In the genomic region with DNA sequence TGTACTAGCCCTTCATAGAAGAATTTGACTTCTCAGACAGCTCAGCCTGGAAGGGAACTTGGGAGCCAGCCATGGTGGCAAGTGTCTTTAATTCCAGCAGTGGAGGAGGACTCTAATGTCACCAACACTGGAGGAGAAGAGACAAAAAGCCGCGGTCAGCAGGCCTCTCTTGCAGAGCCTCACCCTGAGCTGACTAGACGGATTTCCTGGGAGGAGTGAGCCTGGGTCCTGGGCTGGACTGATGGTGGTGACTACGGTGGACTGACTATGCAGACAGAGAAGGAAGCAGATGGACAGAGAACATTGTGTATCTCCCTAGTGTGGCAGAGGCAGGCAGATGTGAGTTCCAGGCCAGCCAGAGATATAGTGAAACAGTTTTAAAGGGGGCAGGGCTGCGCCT, we compare ENCODE assay signal across 11 mouse cellular contexts. TPM values are rescaled to one million over a fixed set of nuclear protein-coding genes. Genes with fewer than 3 reads are reported as not detected.
DNase-seq lines count a peak whose midpoint lies in the region; ATAC-seq and TF ChIP-seq lines count a peak whose summit lies in the region.
"Had no signal": no experiment of that assay in that cellular context is flagged by ENCODE, and none has a peak within 500 bp of the region (broad histone marks: within the 10 kb centered on the region; RNA-seq: fewer than 3 reads in every experiment).

No protein-coding gene starts in this region.

- TF ChIP-seq POLR2A in heart, adult 2 months (IDR thresholded peaks at IDR 0.05; ENCODE audit: insufficient read depth, low read depth, low read length) = peak; percentile 44
- no peak for TF ChIP-seq POLR2A in thymus, adult 2 months (IDR thresholded peaks at IDR 0.05; ENCODE audit: control insufficient read depth, extremely low read depth, insufficient read depth, low read length, poor library complexity)

- no peak overlapping the region for H3K9ac ChIP-seq in heart, adult 2 months (ENCODE audit: low read depth, low read length)
- H3K9ac ChIP-seq in heart, embryonic 12.5 days = no peak overlapping the region
- no peak overlapping the region for H3K9ac ChIP-seq in liver, embryonic 15.5 days
- no peak overlapping the region for H3K9ac ChIP-seq in stomach, embryonic 16.5 days (ENCODE audit: low read length)
- H3K9ac ChIP-seq: hindbrain, embryonic 15.5 days had no signal

- no peaks in the 10 kb centered on the region for H3K36me3 ChIP-seq in heart, adult 2 months (ENCODE audit: control insufficient read depth, insufficient read depth, low read length)
- peaks cover 10% of the 10 kb centered on the region for H3K36me3 ChIP-seq in heart, embryonic 12.5 days
- no peaks in the 10 kb centered on the region for H3K36me3 ChIP-seq in thymus, adult 2 months (ENCODE audit: control insufficient read depth, insufficient read depth, low read length)
- no peaks in the 10 kb centered on the region for H3K36me3 ChIP-seq in liver, embryonic 15.5 days (replicated peaks)
- H3K36me3 ChIP-seq in stomach, embryonic 16.5 days (ENCODE audit: control insufficient read depth, insufficient read depth, low read length) = no peaks in the 10 kb centered on the region

- no peaks in the 10 kb centered on the region for H3K79me2 ChIP-seq in heart, adult 2 months (replicated peaks; ENCODE audit: control insufficient read depth, insufficient read depth, low read length)

- H3K4me1 ChIP-seq in heart, adult 2 months (ENCODE audit: control insufficient read depth, insufficient read depth, low read length) = peaks cover 13% of the 10 kb centered on the region
- H3K4me1 ChIP-seq in heart, embryonic 12.5 days (replicated peaks) = peaks cover 66% of the 10 kb centered on the region
- peaks cover 76% of the 10 kb centered on the region for H3K4me1 ChIP-seq in thymus, adult 2 months (replicated peaks; ENCODE audit: control insufficient read depth, insufficient read depth, low read length)
- peaks cover 41% of the 10 kb centered on the region for H3K4me1 ChIP-seq in liver, embryonic 15.5 days (replicated peaks)
- H3K4me1 ChIP-seq in stomach, embryonic 16.5 days (ENCODE audit: control insufficient read depth, insufficient read depth, low read length) = peaks cover 26% of the 10 kb centered on the region

- ATAC-seq in heart, embryonic 12.5 days (ENCODE audit: insufficient number of reproducible peaks, low FRiP score) = no peak
- peak; percentile 23; the same call in 1 of the 2 replicates for ATAC-seq in liver, embryonic 15.5 days (ENCODE audit: insufficient read depth)
- no peak for ATAC-seq in stomach, embryonic 16.5 days (ENCODE audit: insufficient read depth, low FRiP score)
- ATAC-seq: forebrain, embryonic 16.5 days had no signal

- 35% methylated on average over 5 of the region's 5 CpGs for WGBS in heart, adult 2 months
- WGBS in heart, embryonic 12.5 days = 68% methylated on average over 5 of the region's 5 CpGs
- 77% methylated on average over 5 of the region's 5 CpGs for WGBS in thymus, adult 2 months
- WGBS in liver, embryonic 15.5 days (ENCODE audit: insufficient replicate concordance) = 20% methylated on average over 5 of the region's 5 CpGs
- 72% methylated on average over 5 of the region's 5 CpGs for WGBS in stomach, embryonic 16.5 days

- intact Hi-C loops in heart, adult 2 months (cut with DNase I) = loop anchor here (5.0 kb wide), 1 partner anchor 49 kb away; the partner anchor contains the start of gene Gtf2ird2

- no peak overlapping the region for H3K4me3 ChIP-seq in heart, adult 2 months
- H3K4me3 ChIP-seq in heart, embryonic 12.5 days = no peak overlapping the region
- no peak overlapping the region for H3K4me3 ChIP-seq in thymus, adult 2 months (ENCODE audit: control insufficient read depth, insufficient read depth, low read length)
- no peak overlapping the region for H3K4me3 ChIP-seq in liver, embryonic 15.5 days (replicated peaks)
- no peak overlapping the region for H3K4me3 ChIP-seq in stomach, embryonic 16.5 days (replicated peaks; ENCODE audit: low read length)
- H3K4me3 ChIP-seq: hindbrain, embryonic 15.5 days had no signal

- H3K4me2 ChIP-seq in heart, embryonic 12.5 days = no peak overlapping the region
- H3K4me2 ChIP-seq in liver, embryonic 15.5 days = no peak overlapping the region
- H3K4me2 ChIP-seq in stomach, embryonic 16.5 days (ENCODE audit: low read depth, low read length) = no peak overlapping the region
- H3K4me2 ChIP-seq: hindbrain, embryonic 15.5 days had no signal

- TF ChIP-seq EP300 in heart, adult 2 months (IDR thresholded peaks at IDR 0.05; ENCODE audit: insufficient read depth, low read depth, low read length) = peak; percentile 70; the same call in 1 of the 2 replicates

- H3K9me3 ChIP-seq in heart, embryonic 12.5 days (replicated peaks) = no peaks in the 10 kb centered on the region
- H3K9me3 ChIP-seq in liver, embryonic 15.5 days (replicated peaks) = no peaks in the 10 kb centered on the region
- no peaks in the 10 kb centered on the region for H3K9me3 ChIP-seq in stomach, embryonic 16.5 days (replicated peaks; ENCODE audit: control insufficient read depth, low read length)
- H3K9me3 ChIP-seq: hindbrain, embryonic 15.5 days had no signal

- no peak for TF ChIP-seq CTCF in heart, adult 2 months (IDR thresholded peaks at IDR 0.05)
- TF ChIP-seq CTCF in thymus, adult 2 months (IDR thresholded peaks at IDR 0.05; ENCODE audit: borderline replicate concordance, control insufficient read depth, extremely low read depth, insufficient read depth, low read length, poor library complexity) = no peak

- no peaks in the 10 kb centered on the region for H3K27me3 ChIP-seq in heart, adult 2 months (ENCODE audit: control insufficient read depth, insufficient read depth, low read length)
- H3K27me3 ChIP-seq in heart, embryonic 12.5 days (replicated peaks) = no peaks in the 10 kb centered on the region
- no peaks in the 10 kb centered on the region for H3K27me3 ChIP-seq in thymus, adult 2 months (ENCODE audit: control insufficient read depth, insufficient read depth, low read length)
- no peaks in the 10 kb centered on the region for H3K27me3 ChIP-seq in liver, embryonic 15.5 days
- H3K27me3 ChIP-seq in stomach, embryonic 16.5 days (ENCODE audit: control insufficient read depth, insufficient read depth, low read length) = no peaks in the 10 kb centered on the region
- H3K27me3 ChIP-seq: hindbrain, embryonic 15.5 days had no signal

- peak overlapping the region; percentile 42 for H3K27ac ChIP-seq in heart, adult 2 months
- H3K27ac ChIP-seq in heart, embryonic 12.5 days (ENCODE audit: poor library complexity, severe bottlenecking) = no peak overlapping the region
- peak overlapping the region; percentile 88; the same call in 1 of the 2 replicates for H3K27ac ChIP-seq in thymus, adult 2 months (ENCODE audit: control insufficient read depth, insufficient read depth, low read length)
- peak overlapping the region; percentile 64 for H3K27ac ChIP-seq in liver, embryonic 15.5 days (replicated peaks)
- H3K27ac ChIP-seq in stomach, embryonic 16.5 days (ENCODE audit: low read length) = peak overlapping the region; percentile 24; the same call in 1 of the 2 replicates
- H3K27ac ChIP-seq: hindbrain, embryonic 15.5 days had no signal

- DNase-seq in heart, adult 2 months = peak in 1 of 2 experiments; percentile 72
- no peak for DNase-seq in thymus, adult 2 months
- no peak for DNase-seq in thymus, postnatal 36 days
- no peak for DNase-seq in retina, postnatal 1 day
- DNase-seq in frontal cortex, postnatal 36 days (ENCODE audit: low spot score in 2 of 2) = no peak
- DNase-seq: embryo, embryonic 11 days had no signal

RNA-seq across cellular contexts. Expression of gene Ncf1, which starts 2.0 kb away (rescaled TPM):
- total RNA-seq in heart, adult 2 months (2021) = 1 to 10 TPM; 6.7 to 8.2 TPM
- 3.4 and 5.7 TPM in 2 replicates for polyA plus RNA-seq in heart, adult 2 months (2012; rRNA removed)
- polyA plus RNA-seq in heart, embryonic 12.5 days (2016; fragmentation: Nextera tagmentation; extraction: Ambion mirVana) = 2.0 and 2.2 TPM in 2 replicates
- polyA plus RNA-seq in thymus, adult 2 months (2012; rRNA removed) = 28.6 and 35.9 TPM in 2 replicates
- polyA plus RNA-seq in liver, embryonic 15.5 days (2015; fragmentation: Nextera tagmentation; extraction: Ambion mirVana) = 25.8 and 27.7 TPM in 2 replicates
- polyA plus RNA-seq in stomach, embryonic 16.5 days (2015; fragmentation: Nextera tagmentation; extraction: Ambion mirVana) = 7.1 and 8.2 TPM in 2 replicates

RNA-seq across cellular contexts. Expression of gene Gtf2ird2, which starts 47.6 kb away (rescaled TPM):
- 1 to 10 TPM; 5.3 to 5.7 TPM for total RNA-seq in heart, adult 2 months (2021)
- 3.7 and 5.4 TPM in 2 replicates for polyA plus RNA-seq in heart, adult 2 months (2012; rRNA removed)
- 6.5 and 6.9 TPM in 2 replicates for polyA plus RNA-seq in heart, embryonic 12.5 days (2016; fragmentation: Nextera tagmentation; extraction: Ambion mirVana)
- polyA plus RNA-seq in thymus, adult 2 months (2012; rRNA removed) = 9.7 and 9.9 TPM in 2 replicates
- 1.8 and 2.3 TPM in 2 replicates for polyA plus RNA-seq in liver, embryonic 15.5 days (2015; fragmentation: Nextera tagmentation; extraction: Ambion mirVana)
- polyA plus RNA-seq in stomach, embryonic 16.5 days (2015; fragmentation: Nextera tagmentation; extraction: Ambion mirVana) = 7.1 and 8.1 TPM in 2 replicates

RNA-seq across cellular contexts. Expression of gene Rcc1l, which starts 54.8 kb away (rescaled TPM):
- total RNA-seq in heart, adult 2 months (2021) = 10 to 100 TPM; 30.2 to 33.7 TPM
- polyA plus RNA-seq in heart, adult 2 months (2012; rRNA removed) = 19.8 and 23.5 TPM in 2 replicates
- 25.4 and 26.9 TPM in 2 replicates for polyA plus RNA-seq in heart, embryonic 12.5 days (2016; fragmentation: Nextera tagmentation; extraction: Ambion mirVana)
- polyA plus RNA-seq in thymus, adult 2 months (2012; rRNA removed) = 18.0 and 20.4 TPM in 2 replicates
- 12.1 and 13.8 TPM in 2 replicates for polyA plus RNA-seq in liver, embryonic 15.5 days (2015; fragmentation: Nextera tagmentation; extraction: Ambion mirVana)
- 20.7 and 25.6 TPM in 2 replicates for polyA plus RNA-seq in stomach, embryonic 16.5 days (2015; fragmentation: Nextera tagmentation; extraction: Ambion mirVana)
